Mouse (Mus musculus) heart, embryonic 14.5 days (tissue): ENCODE measurements at regions not wholly inside any gene's neighbourhood (a gene's known extent, or its start where the extent isn't known, plus 50 kb on each side); places are given as distances from the start of the nearest gene placed in this dataset.

Experiments
- ATAC-seq: fragments of 200-750 bp; cut with Nextera tagmentation; 2 replicates; pipeline ENCODE4 v1.8.0; 2017; ENCODE audit warnings: low read depth, moderate TSS enrichment; ENCODE audit not compliant: insufficient number of reproducible peaks, insufficient read depth, low FRiP score
- H3K27ac ChIP-seq, 2 experiments: fragments of 200-500 bp in 1 of 2; fragments of 300-500 bp in 1 of 2; sonication (generic) in 1 of 2; replicated peaks in 1 of 2; 2 replicates each; pipeline ENCODE4 v1.5.1; 2012 to 2014; ENCODE audit warnings: low read depth in 2 of 2, low read length in 2 of 2, control low read depth in 1 of 2, mild to moderate bottlenecking in 1 of 2, mixed read lengths in 1 of 2; ENCODE audit not compliant: control insufficient read depth in 1 of 2, insufficient read depth in 1 of 2
- H3K27me3 ChIP-seq: fragments of 300-500 bp; sonication (generic); 2 replicates; pipeline ENCODE4 v1.6.1; 2014; ENCODE audit warnings: mild to moderate bottlenecking, low read length, control low read depth; ENCODE audit not compliant: control insufficient read depth, insufficient read depth
- H3K36me3 ChIP-seq: fragments of 300-500 bp; sonication (generic); 2 replicates; pipeline ENCODE4 v1.6.1; 2014; ENCODE audit warnings: mild to moderate bottlenecking, control low read depth, low read length, mixed read lengths; ENCODE audit not compliant: control insufficient read depth, insufficient read depth
- H3K4me1 ChIP-seq, 2 experiments: fragments of 200-500 bp in 1 of 2; fragments of 300-500 bp in 1 of 2; sonication (generic) in 1 of 2; 2 replicates each; pipeline ENCODE4 v1.6.1; 2012 to 2014; ENCODE audit warnings: low read length in 2 of 2, control low read depth in 1 of 2, mixed read lengths in 1 of 2; ENCODE audit not compliant: control insufficient read depth in 2 of 2, insufficient read depth in 2 of 2
- H3K4me2 ChIP-seq: fragments of 300-500 bp; sonication (generic); 2 replicates; pipeline ENCODE4 v1.6.1; 2014; ENCODE audit warnings: mild to moderate bottlenecking, low read length
- H3K4me3 ChIP-seq, 2 experiments: fragments of 200-500 bp in 1 of 2; fragments of 300-500 bp in 1 of 2; sonication (generic) in 1 of 2; 2 replicates each; pipeline ENCODE4 v1.5.1; 2012 to 2014; ENCODE audit warnings: low read length in 2 of 2, mild to moderate bottlenecking in 2 of 2, control low read depth in 1 of 2, low read depth in 1 of 2, moderate library complexity in 1 of 2; ENCODE audit not compliant: control insufficient read depth in 1 of 2, insufficient read depth in 1 of 2
- H3K9ac ChIP-seq: fragments of 300-500 bp; sonication (generic); 2 replicates; pipeline ENCODE4 v1.6.1; 2014; ENCODE audit warnings: mild to moderate bottlenecking, low read length
- H3K9me3 ChIP-seq: fragments of 300-500 bp; sonication (generic); 2 replicates; pipeline ENCODE4 v1.6.1; 2016; ENCODE audit warnings: low read length, control low read depth; ENCODE audit not compliant: control insufficient read depth
- WGBS: fragments of 180-500 bp; shearing (Covaris S2); extraction: QIAGEN DNeasy Blood & Tissue Kit; methylation state at CpG from one replicate; pipeline ENCODE4 v1.1.7; 2014; 5-methylcytosine and 5-hydroxymethylcytosine counted together

GRCm38 (mm10) chr2:167760681-167761403 is 71.2 kb upstream of the Tmem189 start:
- Histone ChIP-seq H3K27me3 (no peaks in the 10 kb centered on the region), H3K36me3 (no peaks in the 10 kb centered on the region), H3K4me3 (no peak overlapping the region), H3K4me2 (no peak overlapping the region), H3K9ac (no peak overlapping the region), H3K27ac (no peak overlapping the region), H3K4me1 (peaks cover 14 to 29% of the 10 kb centered on the region in 2 experiments), H3K9me3 (no peaks in the 10 kb centered on the region)
- ATAC-seq = no peak
- 70% methylated on average over 13 of the region's 13 CpGs for WGBS

GRCm38 (mm10) chr2:167759603-167760390 is 70.2 kb upstream of the Tmem189 start:
- Histone ChIP-seq H3K4me1 (peaks cover 20 to 30% of the 10 kb centered on the region in 2 experiments), H3K27ac (no peak overlapping the region), H3K4me2 (no peak overlapping the region), H3K36me3 (no peaks in the 10 kb centered on the region), H3K9ac (no peak overlapping the region), H3K4me3 (no peak overlapping the region), H3K9me3 (no peaks in the 10 kb centered on the region), H3K27me3 (no peaks in the 10 kb centered on the region)
- WGBS = 90% methylated on average over 9 of the region's 9 CpGs
- no peak for ATAC-seq

- no peak for ATAC-seq
- 42% methylated on average over 12 of the region's 12 CpGs for WGBS
Measured at GRCm38 (mm10) chr2:167757157-167757780, 67.6 kb upstream of the Tmem189 start.

GRCm38 (mm10) chr2:167756721-167757120 is 67.1 kb upstream of the Tmem189 start:
- no peak overlapping the region for H3K4me2 ChIP-seq
- H3K27ac ChIP-seq = no peak overlapping the region
- WGBS = 86% methylated on average over 12 of the region's 12 CpGs
- no peaks in the 10 kb centered on the region for H3K36me3 ChIP-seq
- peaks cover 21 to 28% of the 10 kb centered on the region in 2 experiments for H3K4me1 ChIP-seq
- H3K4me3 ChIP-seq = no peak overlapping the region
- no peak overlapping the region for H3K9ac ChIP-seq
- no peaks in the 10 kb centered on the region for H3K9me3 ChIP-seq
- H3K27me3 ChIP-seq = no peaks in the 10 kb centered on the region
- no peak for ATAC-seq

More at GRCm38 (mm10) chr2:167757157-167757780, 67.6 kb upstream of the Tmem189 start:
- Histone ChIP-seq H3K4me1 (peaks cover 21 to 30% of the 10 kb centered on the region in 2 experiments), H3K9ac (peak overlapping the region; percentile 49), H3K36me3 (no peaks in the 10 kb centered on the region), H3K4me3 (no peak overlapping the region), H3K27me3 (no peaks in the 10 kb centered on the region), H3K27ac (0 out of 4 replicates have a peak overlapping the region, but pooled peaks of 1 of the 2 experiments have one; percentile 37), H3K4me2 (peak overlapping the region; percentile 31; the same call in 1 of the 2 replicates), H3K9me3 (no peaks in the 10 kb centered on the region)

GRCm38 (mm10) chr2:167754929-167755551 is 65.4 kb upstream of the Tmem189 start:
- H3K4me3 ChIP-seq = no peak overlapping the region
- H3K27ac ChIP-seq = no peak overlapping the region
- H3K36me3 ChIP-seq = no peaks in the 10 kb centered on the region
- ATAC-seq = no peak
- H3K9me3 ChIP-seq = no peaks in the 10 kb centered on the region
- H3K27me3 ChIP-seq = no peaks in the 10 kb centered on the region
- H3K4me1 ChIP-seq = peaks cover 18 to 20% of the 10 kb centered on the region in 2 experiments
- no peak overlapping the region for H3K9ac ChIP-seq
- H3K4me2 ChIP-seq = no peak overlapping the region
- WGBS = 59% methylated on average over 22 of the region's 22 CpGs

GRCm38 (mm10) chr2:167753898-167754297 is 64.3 kb upstream of the Tmem189 start:
- WGBS = 63% methylated on average over 9 of the region's 9 CpGs
- no peaks in the 10 kb centered on the region for H3K27me3 ChIP-seq
- H3K9ac ChIP-seq = no peak overlapping the region
- no peak overlapping the region for H3K4me3 ChIP-seq
- no peak overlapping the region for H3K4me2 ChIP-seq
- H3K9me3 ChIP-seq = no peaks in the 10 kb centered on the region
- H3K4me1 ChIP-seq = peaks cover 18 to 20% of the 10 kb centered on the region in 2 experiments
- H3K27ac ChIP-seq = no peak overlapping the region
- ATAC-seq = no peak
- no peaks in the 10 kb centered on the region for H3K36me3 ChIP-seq

- Histone ChIP-seq H3K27me3 (no peaks in the 10 kb centered on the region), H3K4me2 (no peak overlapping the region), H3K36me3 (no peaks in the 10 kb centered on the region), H3K9ac (no peak overlapping the region), H3K27ac (no peak overlapping the region), H3K9me3 (no peaks in the 10 kb centered on the region), H3K4me3 (no peak overlapping the region), H3K4me1 (peaks cover 18 to 19% of the 10 kb centered on the region in 2 experiments)
- ATAC-seq = no peak
- WGBS = 67% methylated on average over 12 of the region's 12 CpGs
Measured at GRCm38 (mm10) chr2:167752805-167753556, 63.4 kb upstream of the Tmem189 start.
